Mouse (Mus musculus): ENCODE measurements around the gene Styx.

Styx gene

DNA sequence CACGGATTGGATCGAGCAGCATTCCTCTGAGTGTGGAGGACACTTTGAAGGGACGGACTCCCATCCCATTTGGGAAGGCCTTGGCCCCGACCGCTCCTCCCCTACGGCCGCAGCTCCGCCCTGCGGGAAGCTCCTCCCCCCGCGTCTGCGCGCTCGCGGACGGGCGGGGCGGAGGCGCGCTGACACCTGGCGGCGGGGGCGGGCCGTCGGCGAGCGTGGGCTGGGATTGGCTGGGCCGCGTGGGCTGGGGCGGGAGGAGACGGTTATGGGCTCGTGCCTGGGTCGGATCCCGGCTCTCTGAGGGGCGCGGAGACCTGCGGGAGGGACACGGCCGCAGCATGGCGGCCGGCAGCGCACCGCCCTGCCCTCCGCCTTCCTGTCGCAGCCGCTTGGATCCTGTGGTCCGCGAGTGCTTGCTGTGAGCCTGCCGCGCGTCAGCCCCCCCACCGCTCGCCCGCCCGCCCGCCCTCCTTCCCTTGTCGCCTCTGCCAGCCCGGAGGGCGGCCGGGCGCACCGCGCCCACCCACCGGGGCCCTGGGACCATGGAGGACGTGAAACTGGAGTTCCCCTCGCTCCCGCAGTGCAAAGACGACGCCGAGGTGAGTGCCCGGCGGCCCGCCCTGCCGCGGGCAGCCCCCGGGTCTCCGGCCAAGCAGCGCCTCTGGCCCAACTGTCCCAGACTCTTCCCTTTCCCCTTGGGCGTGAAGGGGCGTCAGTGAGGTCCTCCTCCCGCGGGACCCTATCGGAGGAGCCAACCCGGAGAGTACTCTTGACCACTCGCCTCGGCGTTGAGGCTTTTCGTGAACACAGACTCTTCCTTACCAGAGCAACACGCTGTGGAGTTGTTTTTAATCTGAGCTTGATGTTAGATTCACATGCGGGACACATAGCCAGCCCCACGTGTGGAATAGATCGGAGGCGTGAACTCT is at the start of gene Styx:
Gene Styx, plus strand, starts transcription at position 163 of the 929 bp plus-strand sequence.
- peak; percentile 93 for DNase-seq (ENCODE audit: low read depth, low spot score)

DNA sequence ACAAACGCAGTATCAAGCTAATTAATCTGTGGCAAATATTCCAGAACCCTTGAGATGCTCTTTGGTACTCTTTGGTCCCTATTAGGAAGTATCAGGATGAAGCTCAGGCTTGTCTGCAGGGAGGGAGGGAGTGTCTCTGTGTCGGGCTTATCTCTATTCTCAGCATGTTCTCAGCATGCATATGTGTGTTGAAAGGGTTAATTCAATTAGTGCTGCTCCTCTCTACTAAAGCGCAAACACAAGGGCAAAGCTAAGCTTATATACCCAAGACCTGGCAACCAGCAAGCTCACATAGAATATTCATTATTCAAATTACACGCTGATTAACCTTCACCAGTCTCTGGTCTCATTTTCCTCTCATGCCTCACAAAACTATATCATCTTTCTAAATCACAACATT is 47.0 kb upstream of the Styx start:
- DNase-seq (ENCODE audit: low read depth, low spot score): no peak

DNA sequence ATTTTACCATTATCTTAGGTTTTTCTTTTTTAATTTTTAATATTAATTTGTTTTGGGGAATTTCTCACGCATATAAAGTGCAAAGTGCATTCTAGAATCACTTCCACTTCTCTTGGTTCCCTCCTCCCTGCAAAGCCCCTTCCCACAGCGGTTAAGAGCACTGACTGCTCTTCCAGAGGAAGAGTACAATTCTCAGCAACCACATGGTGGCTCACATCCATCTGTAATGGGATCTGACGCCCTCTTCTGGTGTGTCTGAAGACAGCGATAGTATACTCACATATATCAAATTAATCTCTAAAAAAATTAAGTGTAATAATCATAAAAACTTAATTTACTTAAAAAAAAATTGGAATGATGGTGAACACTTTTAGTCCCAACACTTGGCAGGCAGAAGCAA is 46.5 kb upstream of the Styx start:
- no peak for DNase-seq (ENCODE audit: low read depth, low spot score)

DNA sequence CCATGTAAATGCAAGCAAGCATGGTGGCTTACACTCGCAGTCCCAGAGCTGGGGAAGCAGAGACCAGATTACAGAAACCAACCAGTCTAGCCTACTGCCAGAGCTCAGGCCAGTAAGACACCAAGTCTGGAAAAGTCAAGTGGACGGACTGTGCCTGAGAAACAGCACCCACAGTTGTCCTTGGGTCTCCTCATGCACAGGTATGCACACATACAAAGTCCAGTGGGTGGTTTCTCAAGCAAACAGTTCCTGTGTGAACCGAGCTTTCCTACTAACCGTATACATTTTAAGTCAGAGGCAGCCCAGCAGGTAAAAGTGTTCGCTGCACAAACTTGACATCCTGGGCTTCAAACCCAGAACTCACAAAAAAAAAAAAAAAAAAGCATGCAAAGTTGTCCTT is 45.0 kb upstream of the Styx start:
- DNase-seq (ENCODE audit: low read depth, low spot score): no peak

DNA sequence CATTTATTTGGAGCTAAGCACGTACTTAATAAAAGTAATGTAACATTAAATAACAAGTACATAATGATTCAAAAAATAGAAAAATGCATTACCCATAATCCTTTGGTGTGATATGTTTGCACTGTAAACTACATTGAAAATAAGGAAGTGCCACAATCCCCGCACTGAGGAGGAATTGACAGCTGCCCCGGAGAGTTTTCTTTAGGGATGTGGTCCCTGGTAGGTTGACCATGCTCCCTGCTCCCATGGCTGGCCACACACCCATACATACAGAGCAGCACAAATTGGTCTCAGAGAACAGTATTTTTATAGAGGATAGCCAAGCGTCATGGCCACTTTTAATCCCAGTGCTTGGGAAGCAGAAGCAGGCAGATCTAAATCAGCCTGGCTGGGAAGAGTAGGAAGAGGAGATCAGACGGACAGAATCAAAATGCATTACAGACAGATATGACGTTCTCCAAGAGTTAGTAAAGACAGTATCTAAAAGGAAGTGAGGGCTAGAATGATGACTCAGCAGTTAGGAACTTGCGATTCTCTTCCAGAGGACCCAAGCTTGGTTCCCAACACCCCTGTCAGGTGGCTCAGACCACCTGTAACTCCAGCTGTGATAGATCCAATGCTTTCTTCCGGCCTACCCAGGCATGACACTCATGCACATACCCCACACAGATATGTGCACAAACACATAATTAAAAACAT is 43.1 kb upstream of the Styx start:
- DNase-seq (ENCODE audit: low read depth, low spot score): no peak

DNA sequence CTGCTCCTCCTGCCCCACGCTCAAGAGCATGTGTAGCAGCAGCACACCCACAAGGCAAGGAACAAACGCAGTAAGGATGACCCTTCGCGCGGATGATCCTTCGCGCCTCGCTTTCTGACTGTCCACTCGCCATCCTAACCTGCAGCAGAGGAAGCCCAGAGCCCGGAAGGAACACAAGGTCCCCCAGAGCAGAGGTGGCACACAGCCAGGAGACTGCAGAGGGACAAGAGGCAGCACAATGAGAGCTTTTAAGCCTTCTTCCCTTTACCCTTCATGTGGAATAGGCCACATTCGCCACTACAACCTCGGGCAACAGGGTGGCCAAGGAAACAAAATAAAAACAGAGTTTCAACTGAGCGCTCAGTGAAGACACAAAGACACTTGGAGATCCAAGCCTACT is 41.2 kb upstream of the Styx start:
- DNase-seq (ENCODE audit: low read depth, low spot score): no peak

DNA sequence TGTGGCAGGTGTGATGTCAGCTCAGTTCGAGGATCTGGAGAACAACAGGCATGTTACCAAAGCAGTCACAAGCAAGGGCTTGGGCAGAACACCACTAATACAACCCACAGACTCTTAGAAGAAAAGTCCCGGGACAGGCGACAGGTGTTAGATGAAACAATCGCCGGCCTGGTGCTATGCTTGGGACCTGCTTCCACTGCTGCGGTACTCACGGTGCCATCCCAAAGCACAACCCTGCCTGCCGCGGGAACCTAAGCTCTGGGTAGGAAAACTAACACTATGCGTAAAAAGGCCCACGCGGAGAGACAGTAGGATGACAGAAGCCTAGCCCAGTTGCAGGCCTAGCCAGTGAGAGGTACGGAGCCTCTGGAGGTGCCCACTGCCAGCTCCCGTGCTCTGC is 40.8 kb upstream of the Styx start:
- DNase-seq (ENCODE audit: low read depth, low spot score): no peak

DNA sequence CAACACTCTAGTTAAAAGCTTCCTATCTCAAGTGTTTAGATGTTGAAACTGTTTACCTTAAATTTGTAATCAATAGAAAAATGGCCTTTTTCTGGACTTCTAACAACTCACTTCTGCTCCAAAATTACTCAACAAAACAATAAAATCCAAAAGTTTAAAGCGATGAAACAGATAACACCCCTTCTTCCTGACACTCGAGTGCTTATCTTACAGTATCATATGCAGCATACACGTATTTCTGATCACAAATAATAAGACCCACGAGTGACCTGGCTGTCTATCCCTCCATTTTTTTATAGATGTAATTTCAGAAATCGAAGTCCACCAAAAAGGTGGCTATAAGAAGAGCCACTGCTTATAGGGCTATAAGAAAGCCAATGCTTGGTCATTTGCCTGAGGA is 34.0 kb upstream of the Styx start:
- DNase-seq (ENCODE audit: low read depth, low spot score): no peak

DNA sequence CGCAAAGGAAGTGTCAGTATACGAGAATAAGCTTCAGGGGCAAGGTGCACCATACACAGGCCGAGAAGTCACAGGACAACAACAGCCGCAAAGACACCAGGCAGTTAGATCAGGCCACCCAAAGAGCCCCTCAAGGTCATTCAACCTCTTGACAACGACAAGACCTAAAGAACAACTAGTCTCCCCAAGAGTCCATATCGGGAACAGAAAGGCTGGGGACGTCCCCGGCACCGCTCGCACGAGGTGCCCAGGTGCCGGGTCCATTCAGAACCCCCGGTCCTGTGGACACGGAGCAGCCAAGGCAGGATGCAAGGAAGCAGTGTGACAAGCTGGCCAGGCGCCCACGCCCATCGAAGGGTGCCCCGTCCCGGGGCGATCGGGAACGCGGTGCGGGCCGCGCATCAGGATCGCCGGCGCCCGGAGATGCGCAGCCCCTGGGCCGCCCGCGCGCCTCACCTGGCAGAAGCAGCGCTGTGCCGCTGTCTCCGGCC is 32.9 kb upstream of the Styx start:
- no peak for DNase-seq (ENCODE audit: low read depth, low spot score)

DNA sequence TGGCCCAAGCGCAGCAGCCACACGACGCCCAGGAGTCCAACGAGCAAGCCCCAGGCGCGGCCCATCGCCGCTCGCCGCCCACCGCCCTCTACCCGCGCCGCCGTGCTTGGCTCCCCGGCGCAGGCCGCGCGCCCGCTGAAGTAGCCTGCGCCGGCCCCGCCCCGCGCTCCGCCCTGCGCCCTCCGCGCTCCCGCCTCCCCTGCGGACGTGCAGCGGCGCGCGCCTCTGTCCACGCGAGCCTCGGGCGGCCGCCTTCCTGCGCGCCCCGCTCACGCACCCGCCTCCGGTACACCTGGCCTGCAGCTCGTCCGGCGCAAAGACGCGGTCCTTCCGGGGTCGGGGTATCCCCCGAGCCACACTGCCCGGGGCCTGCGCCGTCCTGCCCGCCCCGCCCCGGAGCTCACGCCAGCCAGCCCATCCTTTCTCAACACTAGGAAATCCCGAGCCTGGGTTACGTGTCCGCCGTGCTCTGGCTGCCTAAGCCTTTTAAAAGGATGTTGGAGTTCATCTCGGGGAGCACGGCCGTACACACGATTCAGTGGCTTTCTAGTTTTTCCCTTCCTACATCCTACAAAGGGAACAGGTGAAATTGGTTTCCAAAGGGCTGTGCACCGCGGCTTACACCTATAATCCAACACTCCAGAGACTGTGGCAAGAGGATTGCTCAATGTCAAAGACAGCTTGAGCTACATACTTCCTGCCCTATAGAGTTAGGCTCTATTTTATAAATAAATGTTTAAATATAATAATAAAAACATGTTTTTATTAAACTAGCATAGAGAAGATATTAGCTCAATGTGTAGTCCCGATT is 32.3 kb upstream of the Styx start, which contains the start of gene Ero1l:
Gene Ero1l, minus strand, starts transcription at position 346 of the 811 bp plus-strand sequence.
- DNase-seq (ENCODE audit: low read depth, low spot score): peak; percentile 89

DNA sequence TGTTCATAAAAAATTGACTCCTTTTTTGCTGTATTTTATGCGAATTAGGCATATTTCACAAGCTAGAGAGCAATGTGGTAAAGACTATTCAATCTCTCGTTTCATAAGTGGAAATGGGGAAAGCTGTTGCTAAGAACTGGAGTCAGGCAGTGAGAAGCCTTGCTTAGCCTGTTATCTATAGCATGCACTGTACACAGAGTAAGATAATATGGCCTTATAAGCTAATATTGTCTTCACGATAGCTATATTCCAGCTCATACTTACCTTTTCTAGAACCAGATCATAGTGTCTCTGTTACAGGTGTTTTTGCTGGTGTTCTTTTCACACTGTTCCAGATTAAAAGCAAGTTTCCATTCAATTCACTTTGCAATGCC is 31.7 kb upstream of the Styx start:
- no peak for DNase-seq (ENCODE audit: low read depth, low spot score)

DNA sequence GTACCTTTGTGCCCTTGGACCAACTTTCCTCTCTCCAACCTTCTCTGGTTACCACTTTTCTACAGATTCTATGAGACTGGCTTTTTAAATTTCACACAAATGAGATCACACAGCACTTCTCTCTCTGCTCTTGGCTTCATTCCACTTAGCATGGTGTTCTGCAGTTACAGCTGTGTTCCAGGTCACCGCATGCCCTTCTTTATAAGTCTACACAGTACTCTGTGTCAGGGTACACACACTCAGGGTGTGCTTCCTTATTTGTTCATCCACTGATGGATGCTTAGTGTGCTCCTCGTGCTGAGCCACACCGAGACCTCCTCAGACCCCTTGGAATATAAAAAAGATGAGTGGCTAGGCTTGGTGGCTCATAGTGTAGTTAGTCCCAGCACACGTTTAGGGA is 30.8 kb upstream of the Styx start:
- no peak for DNase-seq (ENCODE audit: low read depth, low spot score)

DNA sequence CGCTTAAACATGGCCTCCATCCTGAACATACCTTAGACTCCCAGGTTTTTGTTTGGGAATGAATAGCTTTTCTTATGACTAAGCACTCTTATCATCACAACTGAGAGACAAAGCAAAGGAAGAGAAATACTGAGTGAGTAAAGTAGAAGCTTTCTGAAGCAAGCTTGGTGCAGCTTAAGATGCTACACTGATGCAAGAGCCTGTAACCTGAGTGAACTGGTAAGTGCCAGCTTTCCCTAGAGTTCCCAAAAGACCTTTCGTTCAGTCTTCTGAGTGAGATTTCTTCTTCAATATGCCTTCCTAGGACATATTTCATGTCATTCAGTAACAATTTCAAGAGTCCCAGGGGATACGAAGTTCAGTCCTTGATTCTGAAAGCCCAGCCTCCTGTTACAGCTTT is 29.8 kb upstream of the Styx start:
- DNase-seq (ENCODE audit: low read depth, low spot score): no peak

DNA sequence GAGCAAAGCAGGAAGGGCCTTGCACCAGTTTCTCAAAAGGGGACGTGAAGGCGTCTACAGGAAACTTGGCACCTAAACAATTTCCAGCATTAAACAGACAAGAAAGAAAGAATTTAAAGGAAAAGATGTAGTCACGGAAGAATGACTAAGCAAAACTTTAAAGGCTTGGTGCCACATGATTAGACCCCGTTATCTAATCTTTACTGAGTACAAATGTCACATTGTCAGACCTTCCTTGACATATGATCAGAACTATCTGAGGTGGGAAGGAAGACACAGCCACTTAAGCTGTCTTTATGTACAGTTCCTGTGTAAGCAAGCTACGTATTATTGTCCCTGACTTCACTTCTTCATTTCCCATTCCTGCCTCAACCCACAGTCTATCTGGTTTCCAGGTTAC is 29.3 kb upstream of the Styx start:
- no peak for DNase-seq (ENCODE audit: low read depth, low spot score)

DNA sequence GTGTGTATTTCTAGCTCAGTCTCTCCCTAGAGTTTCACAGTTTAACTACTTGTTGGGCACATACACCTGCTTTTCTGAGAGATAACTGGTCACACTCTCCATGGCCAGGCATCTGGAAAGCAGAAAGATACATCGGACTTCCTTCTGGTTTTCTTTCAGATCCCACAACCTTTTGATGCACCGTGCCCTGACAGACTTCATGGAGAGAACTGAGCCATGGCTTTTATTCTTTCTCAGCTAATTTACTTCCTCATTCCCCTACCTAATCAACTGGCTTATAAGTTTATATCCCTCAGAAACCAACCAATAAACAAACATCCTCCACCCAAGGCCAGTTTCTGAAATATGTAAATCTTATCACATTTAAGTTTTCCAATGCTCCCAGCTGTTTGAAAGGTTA is 28.4 kb upstream of the Styx start:
- no peak for DNase-seq (ENCODE audit: low read depth, low spot score)

DNA sequence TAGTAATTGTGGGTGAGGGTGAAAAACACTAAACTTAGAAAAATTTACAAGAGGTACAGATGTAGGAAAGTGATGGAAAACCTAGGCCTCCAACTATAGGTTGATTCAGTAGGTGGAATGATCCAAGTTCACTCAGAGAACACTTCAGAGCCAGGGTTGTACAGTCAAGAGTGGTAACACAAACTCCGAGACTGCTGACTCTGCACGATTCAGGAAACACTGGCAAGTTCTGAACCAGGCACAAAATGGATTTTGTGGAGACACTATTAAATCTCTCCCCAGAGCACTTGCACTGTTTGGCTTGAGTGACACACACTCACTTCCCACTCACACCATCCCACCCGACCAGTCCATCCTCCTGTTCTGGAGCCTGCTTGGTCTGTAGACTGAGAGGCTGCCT is 27.6 kb upstream of the Styx start:
- no peak for DNase-seq (ENCODE audit: low read depth, low spot score)

DNA sequence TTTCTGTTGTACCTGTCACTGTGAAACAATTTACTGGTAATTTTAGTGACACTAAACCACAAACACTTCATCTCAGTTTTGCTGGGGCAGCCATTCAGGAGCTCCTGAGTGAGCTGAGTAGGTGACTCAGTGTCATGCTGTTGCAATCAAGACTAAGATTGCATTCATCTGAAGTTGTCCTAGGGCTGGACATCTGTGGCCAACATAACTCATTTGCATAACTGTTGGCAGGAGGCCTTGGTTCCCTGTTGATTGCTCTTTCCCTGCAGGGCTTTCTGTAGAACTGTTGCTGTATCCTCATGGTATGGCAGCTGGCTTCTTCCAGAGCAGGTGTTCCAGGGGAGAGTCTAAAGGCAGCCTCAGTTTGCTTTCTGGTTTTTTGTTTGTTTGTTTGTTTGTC is 25.4 kb upstream of the Styx start:
- no peak for DNase-seq (ENCODE audit: low read depth, low spot score)

DNA sequence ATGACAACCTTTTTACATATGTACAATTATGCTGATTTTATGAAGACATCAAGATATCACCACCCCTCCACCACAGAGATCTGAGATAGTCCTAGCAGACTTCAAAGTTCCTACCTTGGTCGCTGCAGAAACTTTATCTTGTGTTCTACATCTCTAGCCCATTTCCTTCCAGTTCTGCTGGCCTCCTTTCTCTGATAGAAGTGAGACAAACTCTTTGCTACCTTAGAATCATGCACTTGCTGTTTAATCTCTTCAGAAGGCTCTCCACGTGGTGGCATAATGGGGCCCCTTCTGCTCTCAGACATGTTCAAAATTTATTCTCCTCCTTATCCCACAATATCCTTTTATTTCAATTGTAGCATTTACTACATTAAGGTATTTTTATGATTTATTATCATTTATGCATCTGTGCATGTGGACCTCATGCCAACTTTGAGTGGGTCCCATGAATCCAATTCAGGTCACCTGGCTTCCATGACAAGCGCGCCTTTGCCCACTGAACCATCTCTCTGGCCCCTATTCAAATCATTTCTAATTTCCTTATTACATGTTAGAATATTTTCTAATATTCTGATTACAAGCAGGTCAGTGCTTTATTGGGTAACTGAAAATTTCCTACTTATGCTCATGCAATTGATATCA is 22.7 kb upstream of the Styx start:
- DNase-seq (ENCODE audit: low read depth, low spot score): peak; percentile 55

DNA sequence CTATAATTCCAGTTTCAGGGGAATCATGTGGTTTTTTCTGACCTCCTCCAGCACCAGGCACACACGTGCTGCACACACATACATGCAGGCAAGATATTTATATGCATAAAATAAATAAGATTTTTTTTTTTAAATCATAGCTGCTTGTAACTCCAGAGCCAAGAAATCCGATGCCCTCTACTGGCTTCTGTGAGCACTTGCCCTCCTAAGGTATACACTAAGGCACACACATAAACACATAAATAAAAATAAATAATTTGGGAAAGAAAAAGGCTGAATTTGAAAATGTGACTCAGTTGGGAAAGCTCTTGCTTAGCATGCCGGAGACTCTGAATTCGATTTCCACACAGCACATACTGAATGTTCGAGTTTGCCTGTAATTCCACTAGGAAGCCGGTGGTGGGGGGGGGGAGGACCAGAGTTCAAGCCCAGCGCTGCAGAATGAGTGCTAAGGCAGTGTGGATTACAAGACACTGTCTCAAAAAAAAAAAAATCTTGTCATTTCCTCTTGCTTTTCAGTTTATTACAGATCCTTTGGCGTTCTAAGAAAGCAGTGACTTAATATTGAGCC is 21.8 kb upstream of the Styx start:
- no peak for DNase-seq (ENCODE audit: low read depth, low spot score)

DNA sequence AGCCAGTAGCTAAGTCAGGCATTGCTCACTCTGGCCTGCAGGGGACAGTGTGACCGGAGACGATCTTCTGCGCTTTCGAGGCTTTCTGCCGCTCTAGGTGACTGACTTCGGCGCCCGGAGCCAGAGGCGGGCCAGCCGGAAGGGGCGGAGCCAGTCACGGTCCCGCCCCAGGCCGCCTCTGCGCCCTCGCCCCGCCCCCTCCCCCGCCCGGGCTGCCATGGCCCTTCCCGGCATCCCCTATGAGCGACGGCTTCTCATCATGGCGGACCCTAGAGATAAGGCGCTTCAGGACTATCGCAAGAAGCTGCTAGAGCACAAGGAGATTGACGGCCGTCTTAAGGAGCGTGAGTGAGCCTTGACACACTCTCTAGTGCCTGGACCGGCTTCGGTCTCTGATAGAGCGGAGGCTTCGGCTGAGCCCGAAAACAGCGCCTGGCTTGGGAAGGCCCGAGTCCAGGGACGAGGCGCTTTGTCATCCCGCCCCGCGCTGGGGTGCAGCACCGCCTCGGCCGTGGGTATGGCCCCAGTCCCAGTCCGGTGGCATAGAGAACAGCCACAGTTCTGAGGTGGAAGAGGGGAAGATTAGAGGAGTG is 21.2 kb upstream of the Styx start, which contains the start of gene Psmc6:
Gene Psmc6, plus strand, starts transcription at position 200 of the 593 bp plus-strand sequence.
- DNase-seq (ENCODE audit: low read depth, low spot score): peak; percentile 95
